19 mouse cellular contexts compared by ENCODE assay signal in the genomic region with DNA sequence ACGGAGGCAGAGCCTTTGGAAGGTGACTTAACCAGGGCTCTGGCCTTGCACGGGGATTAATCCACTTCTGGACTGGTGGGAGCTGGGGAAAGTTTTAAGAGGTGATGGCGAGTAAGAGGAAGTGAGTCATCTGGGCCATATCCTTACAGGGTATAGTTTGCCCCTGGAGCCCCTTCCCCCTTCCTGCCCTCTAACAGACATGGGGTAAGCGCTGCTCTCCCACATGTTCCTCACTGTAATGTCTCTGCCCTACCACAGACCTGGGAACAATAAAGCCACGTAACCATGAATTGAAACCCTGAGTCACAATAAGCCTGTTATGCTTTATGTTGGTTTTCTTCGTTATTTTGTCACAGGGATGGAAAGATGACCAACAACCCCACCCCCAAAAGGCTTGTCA. TPM values are rescaled to one million over a fixed set of nuclear protein-coding genes. Genes with fewer than 3 reads are reported as not detected.
"Had no signal": no experiment of that assay in that cellular context is flagged by ENCODE, and none has a peak within 500 bp of the region (broad histone marks: within the 10 kb centered on the region; RNA-seq: fewer than 3 reads in every experiment).

No protein-coding gene starts in this region.

- DNase-seq: kidney, adult 8-10 months; kidney, postnatal 25 days; layer of hippocampus, adult 9-11 months; layer of hippocampus, postnatal 36 days; lung, embryonic 14.5 days; lung, postnatal 10 days; lung, postnatal 4 days; right cerebral cortex, postnatal 14 days; thymus, postnatal 4 days had no signal

- H3K27me3 ChIP-seq: liver, embryonic 12.5 days; midbrain, embryonic 13.5 days; neural tube, embryonic 12.5 days; stomach, embryonic 15.5 days had no signal

- H3K9ac ChIP-seq: liver, embryonic 12.5 days; lung, embryonic 14.5 days; midbrain, embryonic 13.5 days; neural tube, embryonic 12.5 days; stomach, embryonic 15.5 days had no signal

- H3K27ac ChIP-seq: liver, embryonic 12.5 days; midbrain, embryonic 13.5 days; neural tube, embryonic 12.5 days; stomach, embryonic 15.5 days had no signal

- ATAC-seq: intestine, postnatal 0 days; liver, embryonic 12.5 days; midbrain, embryonic 13.5 days had no signal

- H3K36me3 ChIP-seq: liver, embryonic 12.5 days; midbrain, embryonic 13.5 days; neural tube, embryonic 12.5 days; stomach, embryonic 15.5 days had no signal

- H3K4me3 ChIP-seq: liver, embryonic 12.5 days; midbrain, embryonic 13.5 days; myocyte; neural tube, embryonic 12.5 days; stomach, embryonic 15.5 days had no signal

- H3K9me3 ChIP-seq: liver, embryonic 12.5 days; midbrain, embryonic 13.5 days; neural tube, embryonic 12.5 days; stomach, embryonic 15.5 days had no signal

- H3K4me1 ChIP-seq: liver, embryonic 12.5 days; midbrain, embryonic 13.5 days; neural tube, embryonic 12.5 days; stomach, embryonic 15.5 days had no signal

- H3K4me2 ChIP-seq: liver, embryonic 12.5 days; lung, embryonic 14.5 days; midbrain, embryonic 13.5 days; neural tube, embryonic 12.5 days; stomach, embryonic 15.5 days had no signal

RNA-seq across cellular contexts. Expression of a gene that starts 17.7 kb away (rescaled TPM):
- total RNA-seq: megakaryocyte-erythroid progenitor cell, adult 5-6 weeks had no signal
- polyA plus RNA-seq: liver, embryonic 12.5 days; liver, embryonic 16.5 days; spleen, adult 2 months had no signal

RNA-seq across cellular contexts. Expression of a gene that starts 51.4 kb away (rescaled TPM):
- total RNA-seq: megakaryocyte-erythroid progenitor cell, adult 5-6 weeks had no signal
- polyA plus RNA-seq: kidney, embryonic 16.5 days had no signal
